Mouse (Mus musculus): Measurements from ENCODE around the gene Tubb4a. TPM values are rescaled to one million over a fixed set of nuclear protein-coding genes. Genes with fewer than 3 reads are reported as not detected.

The Tubb4a gene
- polyA plus RNA-seq, 1 experiment from 2014 or later = 9.7 TPM

DNA sequence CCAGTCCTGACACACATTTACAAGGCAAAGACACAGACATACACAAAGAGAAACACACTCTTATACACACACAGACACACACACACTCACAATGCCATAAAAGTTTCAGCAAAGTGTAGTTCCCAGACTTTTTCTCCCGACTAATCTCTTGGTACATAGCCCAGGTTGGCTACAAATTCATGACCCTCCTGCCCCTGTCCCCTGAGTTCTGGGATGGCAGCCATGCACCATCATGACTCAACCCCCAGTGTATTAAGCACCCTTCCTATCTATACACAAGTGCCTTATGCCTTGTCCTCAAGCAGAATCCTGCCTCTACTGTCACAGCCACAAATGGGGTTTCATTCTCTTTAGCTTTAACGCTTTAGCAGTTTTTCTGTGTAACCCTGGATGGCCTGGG, 29.2 kb upstream of the Tubb4a start:
- ATAC-seq (ENCODE audit: extremely low read depth, insufficient number of reproducible peaks, low FRiP score, low TSS enrichment) = no peak
- WGBS = 68% methylated on average over 2 of the region's 2 CpGs
- no peaks in the 10 kb centered on the region for H3K9me3 ChIP-seq
- H3K27ac ChIP-seq (replicated peaks) = no peak overlapping the region
- peaks cover 5% of the 10 kb centered on the region; the same call in 1 of the 2 replicates for H3K27me3 ChIP-seq (replicated peaks)
- H3K36me3 ChIP-seq = no peaks in the 10 kb centered on the region
- no peak overlapping the region for H3K4me3 ChIP-seq
- H3K9ac ChIP-seq = no peak overlapping the region
- H3K4me1 ChIP-seq = peaks cover 5% of the 10 kb centered on the region
- H3K4me2 ChIP-seq = no peak overlapping the region

- no peaks in the 10 kb centered on the region for H3K9me3 ChIP-seq
- no peak overlapping the region for H3K4me2 ChIP-seq
- 74% methylated on average over 10 of the region's 10 CpGs for WGBS
- no peak overlapping the region for H3K9ac ChIP-seq
- ATAC-seq (ENCODE audit: extremely low read depth, insufficient number of reproducible peaks, low FRiP score, low TSS enrichment) = no peak
- H3K4me3 ChIP-seq = no peak overlapping the region
- no peaks in the 10 kb centered on the region for H3K36me3 ChIP-seq
- H3K4me1 ChIP-seq = no peaks in the 10 kb centered on the region
- H3K27ac ChIP-seq (replicated peaks) = no peak overlapping the region
- H3K27me3 ChIP-seq (replicated peaks) = peaks cover 5% of the 10 kb centered on the region; the same call in 1 of the 2 replicates
These were observed 25.3 kb upstream of the Tubb4a start for GRCm38 (mm10) chr17:57112768-57113474.

- no peak overlapping the region for H3K4me2 ChIP-seq
- 0 out of 2 replicates have a peak, but pooled peaks cover 10% of the 10 kb centered on the region for H3K27me3 ChIP-seq (replicated peaks)
- no peaks in the 10 kb centered on the region for H3K9me3 ChIP-seq
- no peak for ATAC-seq (ENCODE audit: extremely low read depth, insufficient number of reproducible peaks, low FRiP score, low TSS enrichment)
- no peaks in the 10 kb centered on the region for H3K36me3 ChIP-seq
- no peak overlapping the region for H3K4me3 ChIP-seq
- H3K9ac ChIP-seq = no peak overlapping the region
- H3K27ac ChIP-seq (replicated peaks) = no peak overlapping the region
- peaks cover 16% of the 10 kb centered on the region for H3K4me1 ChIP-seq
- 70% methylated on average over 1 of the region's 1 CpGs for WGBS
These were observed 22.4 kb upstream of the Tubb4a start for GRCm38 (mm10) chr17:57110005-57110404.

DNA sequence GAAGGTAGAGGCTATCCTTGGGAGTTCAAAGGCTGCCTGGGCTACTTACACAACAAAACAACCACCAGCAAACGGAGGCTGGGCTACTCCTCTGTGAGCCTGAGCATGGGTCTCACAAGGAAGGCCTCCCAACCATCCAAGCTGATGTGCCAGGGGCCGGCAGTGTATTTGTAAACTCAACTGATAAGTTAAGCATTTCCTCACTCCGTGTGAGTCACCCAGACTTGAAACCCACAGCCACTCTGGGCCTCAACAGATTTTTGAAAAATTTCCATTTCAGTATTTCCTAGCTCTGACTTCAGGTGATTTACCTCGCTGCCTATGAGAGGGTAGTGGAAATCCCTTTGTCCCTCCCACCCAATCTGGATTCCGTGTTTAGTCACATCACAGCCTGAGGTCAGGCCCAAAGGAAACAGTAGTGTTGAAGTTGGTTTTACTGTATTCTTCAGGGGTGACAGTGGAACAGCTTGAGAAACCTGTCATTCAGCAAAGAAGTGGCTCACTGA, 21.1 kb upstream of the Tubb4a start:
- no peak overlapping the region for H3K27ac ChIP-seq (replicated peaks)
- no peak overlapping the region for H3K4me2 ChIP-seq
- H3K9ac ChIP-seq = no peak overlapping the region
- ATAC-seq (ENCODE audit: extremely low read depth, insufficient number of reproducible peaks, low FRiP score, low TSS enrichment) = no peak
- no peak overlapping the region for H3K4me3 ChIP-seq
- H3K9me3 ChIP-seq = no peaks in the 10 kb centered on the region
- no peaks in the 10 kb centered on the region for H3K36me3 ChIP-seq
- H3K27me3 ChIP-seq (replicated peaks) = 0 out of 2 replicates have a peak, but pooled peaks cover 10% of the 10 kb centered on the region
- 27% methylated on average over 5 of the region's 5 CpGs for WGBS
- H3K4me1 ChIP-seq = peaks cover 24% of the 10 kb centered on the region

GRCm38 (mm10) chr17:57108040-57108665, 20.6 kb upstream of the Tubb4a start:
- H3K9ac ChIP-seq = no peak overlapping the region
- no peak overlapping the region for H3K4me2 ChIP-seq
- H3K27ac ChIP-seq (replicated peaks) = no peak overlapping the region
- no peaks in the 10 kb centered on the region for H3K36me3 ChIP-seq
- 69% methylated on average over 7 of the region's 7 CpGs for WGBS
- H3K4me3 ChIP-seq = no peak overlapping the region
- H3K27me3 ChIP-seq (replicated peaks) = 0 out of 2 replicates have a peak, but pooled peaks cover 10% of the 10 kb centered on the region
- H3K9me3 ChIP-seq = no peaks in the 10 kb centered on the region
- ATAC-seq (ENCODE audit: extremely low read depth, insufficient number of reproducible peaks, low FRiP score, low TSS enrichment) = no peak
- H3K4me1 ChIP-seq = peaks cover 24% of the 10 kb centered on the region

DNA sequence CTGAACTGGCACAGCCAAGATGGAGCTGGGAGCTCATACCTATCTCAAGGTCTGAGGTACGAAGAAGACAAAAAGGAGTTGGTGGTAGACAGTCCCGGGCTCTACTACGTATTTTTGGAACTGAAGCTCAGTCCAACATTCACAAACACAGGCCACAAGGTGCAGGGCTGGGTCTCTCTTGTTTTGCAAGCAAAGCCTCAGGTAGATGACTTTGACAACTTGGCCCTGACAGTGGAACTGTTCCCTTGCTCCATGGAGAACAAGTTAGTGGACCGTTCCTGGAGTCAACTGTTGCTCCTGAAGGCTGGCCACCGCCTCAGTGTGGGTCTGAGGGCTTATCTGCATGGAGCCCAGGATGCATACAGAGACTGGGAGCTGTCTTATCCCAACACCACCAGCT, 19.5 kb upstream of the Tubb4a start:
- ATAC-seq (ENCODE audit: extremely low read depth, insufficient number of reproducible peaks, low FRiP score, low TSS enrichment) = no peak
- H3K4me3 ChIP-seq = no peak overlapping the region
- no peaks in the 10 kb centered on the region for H3K9me3 ChIP-seq
- WGBS = 71% methylated on average over 5 of the region's 5 CpGs
- no peak overlapping the region for H3K9ac ChIP-seq
- peaks cover 24% of the 10 kb centered on the region for H3K4me1 ChIP-seq
- no peak overlapping the region for H3K27ac ChIP-seq (replicated peaks)
- 0 out of 2 replicates have a peak, but pooled peaks cover 10% of the 10 kb centered on the region for H3K27me3 ChIP-seq (replicated peaks)
- no peak overlapping the region for H3K4me2 ChIP-seq
- no peaks in the 10 kb centered on the region for H3K36me3 ChIP-seq

GRCm38 (mm10) chr17:57106035-57106368, 18.4 kb upstream of the Tubb4a start:
- no peak for ATAC-seq (ENCODE audit: extremely low read depth, insufficient number of reproducible peaks, low FRiP score, low TSS enrichment)
- H3K9me3 ChIP-seq = no peaks in the 10 kb centered on the region
- H3K4me3 ChIP-seq = peak overlapping the region; percentile 67
- H3K27ac ChIP-seq (replicated peaks) = no peak overlapping the region
- WGBS = 17% methylated on average over 9 of the region's 9 CpGs
- peak overlapping the region; percentile 90 for H3K4me2 ChIP-seq
- peaks cover 24% of the 10 kb centered on the region for H3K4me1 ChIP-seq
- H3K27me3 ChIP-seq (replicated peaks) = 0 out of 2 replicates have a peak, but pooled peaks cover 10% of the 10 kb centered on the region
- H3K36me3 ChIP-seq = no peaks in the 10 kb centered on the region
- peak overlapping the region; percentile 84 for H3K9ac ChIP-seq

GRCm38 (mm10) chr17:57105181-57106034, 17.8 kb upstream of the Tubb4a start, which contains the start of gene Tnfsf9:
Tnfsf9 (plus strand) TSS chr17:57105325.
- no peak within 1 kb of the TSS; the same call in 1 of the 2 replicates for H3K27ac ChIP-seq (replicated peaks)
- WGBS = under 1% methylated on average over 57 of the region's 61 CpGs

GRCm38 (mm10) chr17:57104496-57104895, 16.9 kb upstream of the Tubb4a start:
- H3K4me3 ChIP-seq = peak overlapping the region; percentile 67
- H3K4me2 ChIP-seq = peak overlapping the region; percentile 90
- H3K9me3 ChIP-seq = no peaks in the 10 kb centered on the region
- H3K27ac ChIP-seq (replicated peaks) = no peak overlapping the region
- 0 out of 2 replicates have a peak, but pooled peaks cover 10% of the 10 kb centered on the region for H3K27me3 ChIP-seq (replicated peaks)
- H3K36me3 ChIP-seq = no peaks in the 10 kb centered on the region
- peaks cover 26% of the 10 kb centered on the region for H3K4me1 ChIP-seq
- 46% methylated on average over 4 of the region's 4 CpGs for WGBS
- H3K9ac ChIP-seq = peak overlapping the region; percentile 84
- no peak for ATAC-seq (ENCODE audit: extremely low read depth, insufficient number of reproducible peaks, low FRiP score, low TSS enrichment)

More at GRCm38 (mm10) chr17:57105181-57106034, 17.8 kb upstream of the Tubb4a start, which contains the start of gene Tnfsf9:
- Histone ChIP-seq H3K4me2 (peak within 1 kb of the TSS; percentile 90), H3K36me3 (no peaks in the 10 kb centered on the region), H3K27me3 (replicated peaks) (0 out of 2 replicates have a peak, but pooled peaks cover 10% of the 10 kb centered on the region), H3K9me3 (no peaks in the 10 kb centered on the region), H3K4me3 (peak within 1 kb of the TSS; percentile 67), H3K4me1 (peaks cover 24% of the 10 kb centered on the region), H3K9ac (peak within 1 kb of the TSS; percentile 84)
- no peak; the same call in 1 of the 2 replicates for ATAC-seq (ENCODE audit: extremely low read depth, insufficient number of reproducible peaks, low FRiP score, low TSS enrichment)

DNA sequence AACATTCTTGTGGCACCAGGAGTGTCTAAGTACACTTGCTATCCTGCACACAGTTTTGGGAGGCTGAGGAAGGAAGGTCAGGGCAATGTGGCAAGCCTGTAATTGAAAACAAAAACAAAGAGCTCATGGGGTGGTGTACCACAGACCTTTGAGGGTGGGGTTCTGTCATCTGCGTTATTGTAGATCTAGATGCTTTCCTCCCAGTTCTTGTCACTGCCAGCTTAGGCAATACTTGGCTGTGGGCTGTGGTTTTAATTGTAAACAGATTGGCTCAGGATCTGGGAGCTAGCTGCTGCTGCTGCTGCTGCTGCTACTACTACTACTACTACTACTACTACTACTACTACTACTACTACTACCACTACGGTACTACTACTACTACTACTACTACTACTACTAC, 14.7 kb upstream of the Tubb4a start:
- no peak overlapping the region for H3K4me2 ChIP-seq
- H3K27me3 ChIP-seq (replicated peaks) = 0 out of 2 replicates have a peak, but pooled peaks cover 10% of the 10 kb centered on the region
- no peaks in the 10 kb centered on the region for H3K9me3 ChIP-seq
- ATAC-seq (ENCODE audit: extremely low read depth, insufficient number of reproducible peaks, low FRiP score, low TSS enrichment) = no peak
- no peak overlapping the region for H3K9ac ChIP-seq
- no peak overlapping the region for H3K27ac ChIP-seq (replicated peaks)
- 78% methylated on average over 2 of the region's 2 CpGs for WGBS
- H3K36me3 ChIP-seq = no peaks in the 10 kb centered on the region
- H3K4me1 ChIP-seq = peaks cover 25% of the 10 kb centered on the region
- no peak overlapping the region for H3K4me3 ChIP-seq

All from heart, embryonic 13.5 days (tissue).